Mouse (Mus musculus): ENCODE measurements around the gene Syp.

- TF ChIP-seq POLR2A (IDR thresholded peaks at IDR 0.05; ENCODE audit: insufficient read depth, low read depth, low read length), result peak; percentile 86
- no peak for TF ChIP-seq CTCF (IDR thresholded peaks at IDR 0.05; ENCODE audit: insufficient read depth, low read depth, low read length)
Observed at GRCm38 (mm10) chrX:7696954-7697381, 58.7 kb downstream of the Syp start, which contains the start of gene Gpkow.
